In the genomic region with DNA sequence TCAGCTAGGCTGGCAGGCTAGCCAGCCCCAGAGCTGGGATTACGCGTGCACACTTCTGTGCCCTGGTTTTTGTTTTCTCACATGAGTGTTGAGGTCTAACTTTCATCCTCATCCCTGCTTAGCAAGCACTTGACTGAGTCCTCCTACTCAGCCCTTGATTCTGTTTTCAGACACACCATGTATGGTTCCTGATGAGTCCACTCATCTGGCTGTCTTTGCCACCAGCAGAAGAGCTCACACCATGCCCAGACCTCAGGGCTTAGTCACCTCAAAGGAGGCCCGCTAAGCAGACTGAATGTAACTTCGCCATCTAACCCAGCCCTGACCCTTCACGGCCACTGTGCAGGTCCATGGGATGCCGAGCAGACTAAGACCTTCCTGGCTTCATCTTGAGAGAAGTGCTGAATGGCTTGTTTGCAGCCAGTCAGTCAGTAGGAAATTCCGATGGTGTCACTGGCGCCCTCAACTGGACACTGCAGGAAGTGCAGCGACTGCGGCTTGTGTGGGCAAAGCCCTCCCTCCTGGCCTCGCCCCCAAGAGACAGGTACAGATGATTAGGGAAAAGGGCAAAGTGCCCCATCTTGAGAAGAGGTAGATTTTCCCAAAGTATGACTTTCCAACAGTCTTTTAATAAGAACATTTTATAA, we compare ENCODE assay signal across 8 mouse cellular contexts.
DNase-seq lines count a peak whose midpoint lies in the region; ATAC-seq lines count a peak whose summit lies in the region.

No protein-coding gene starts in this region.

- peak; percentile 62 for DNase-seq in CD4-positive helper T cell, adult 2 months (ENCODE audit: low read depth, low spot score)
- DNase-seq in T-cell, adult 2 months (ENCODE audit: low spot score): peak; percentile 60
- peak; percentile 88 to 93 for DNase-seq in cerebellum, postnatal 14 days
- peak; percentile 77 for DNase-seq in gastrocnemius, postnatal 10 days
- DNase-seq in kidney, postnatal 14 days: peak; percentile 83
- peak; percentile 55 for DNase-seq in liver, embryonic 13.5 days
- peak; percentile 82 for DNase-seq in retina, embryonic 14.5 days (ENCODE audit: low spot score)
- DNase-seq in urinary bladder, adult 2 months (ENCODE audit: low spot score): peak; percentile 41

- H3K9ac ChIP-seq in liver, embryonic 13.5 days: no peak overlapping the region

- no peak overlapping the region for H3K4me2 ChIP-seq in liver, embryonic 13.5 days

- WGBS in liver, embryonic 13.5 days (ENCODE audit: insufficient replicate concordance): 40% methylated on average over 11 of the region's 11 CpGs

- ATAC-seq in liver, embryonic 13.5 days (ENCODE audit: low read depth): no peak; the same call in 1 of the 2 replicates

- H3K27me3 ChIP-seq in liver, embryonic 13.5 days: no peaks in the 10 kb centered on the region

- H3K27ac ChIP-seq in liver, embryonic 13.5 days: no peak overlapping the region

- H3K4me3 ChIP-seq in liver, embryonic 13.5 days (replicated peaks): no peak overlapping the region

- no peaks in the 10 kb centered on the region for H3K36me3 ChIP-seq in liver, embryonic 13.5 days

- peaks cover 3% of the 10 kb centered on the region; the same call in 1 of the 2 replicates for H3K4me1 ChIP-seq in liver, embryonic 13.5 days (replicated peaks)

- no peaks in the 10 kb centered on the region for H3K9me3 ChIP-seq in liver, embryonic 13.5 days (replicated peaks)
